Mouse (Mus musculus) adrenal gland (tissue): ENCODE results near the gene Usp50.

Experiments
- intact Hi-C: fragments of 180-260 bp; cut with DNase I; formaldehyde crosslinking; loops from one replicate; pipeline ENCODE4 v1.15.1; 2025

The Usp50 gene

DNA sequence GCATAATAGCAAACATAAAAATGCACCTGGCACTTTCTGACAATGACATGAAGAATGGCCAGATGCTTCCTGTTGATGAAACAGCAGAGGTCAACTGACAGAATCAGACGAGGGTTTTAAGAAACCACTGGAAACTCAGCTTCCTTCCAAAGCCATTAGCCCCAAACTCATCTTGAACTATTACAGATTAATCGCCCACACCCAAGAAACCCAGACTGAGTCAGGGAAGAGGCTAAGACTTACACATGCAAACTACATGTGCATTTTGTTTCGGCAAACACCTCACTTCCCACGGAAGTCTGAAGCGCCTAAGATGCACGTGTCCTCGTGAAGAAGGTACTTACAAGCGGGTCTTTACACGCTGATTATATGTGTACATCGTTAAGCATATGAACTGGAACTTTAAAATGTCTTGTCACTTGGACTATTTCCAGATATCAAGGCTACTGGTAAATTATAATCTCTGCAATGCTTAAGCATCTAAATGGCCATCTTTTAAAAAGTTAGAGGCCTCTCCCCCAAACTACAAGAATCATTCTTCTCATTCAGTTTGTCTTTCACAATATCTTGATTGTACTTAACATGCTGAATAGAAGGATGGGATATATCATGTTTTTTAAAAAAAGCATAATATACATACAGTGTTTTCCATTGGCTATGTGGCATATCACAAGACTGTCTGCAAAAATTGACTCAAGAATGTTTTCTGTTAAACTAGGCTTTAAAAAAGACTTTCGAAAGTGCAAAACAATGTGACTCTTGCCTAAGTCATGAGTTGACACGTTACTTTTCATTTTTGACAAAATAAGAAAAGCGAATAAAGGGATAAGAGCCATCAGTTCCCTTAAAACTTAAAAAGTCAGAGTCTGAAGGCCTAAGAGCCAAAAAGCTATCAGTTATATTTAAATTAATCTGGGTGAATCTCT is 109.7 kb downstream of the Usp50 start:
- intact Hi-C loops: loop anchor here (2.0 kb wide), 1 partner anchor 33 kb away; the partner anchor contains the start of gene Usp8

DNA sequence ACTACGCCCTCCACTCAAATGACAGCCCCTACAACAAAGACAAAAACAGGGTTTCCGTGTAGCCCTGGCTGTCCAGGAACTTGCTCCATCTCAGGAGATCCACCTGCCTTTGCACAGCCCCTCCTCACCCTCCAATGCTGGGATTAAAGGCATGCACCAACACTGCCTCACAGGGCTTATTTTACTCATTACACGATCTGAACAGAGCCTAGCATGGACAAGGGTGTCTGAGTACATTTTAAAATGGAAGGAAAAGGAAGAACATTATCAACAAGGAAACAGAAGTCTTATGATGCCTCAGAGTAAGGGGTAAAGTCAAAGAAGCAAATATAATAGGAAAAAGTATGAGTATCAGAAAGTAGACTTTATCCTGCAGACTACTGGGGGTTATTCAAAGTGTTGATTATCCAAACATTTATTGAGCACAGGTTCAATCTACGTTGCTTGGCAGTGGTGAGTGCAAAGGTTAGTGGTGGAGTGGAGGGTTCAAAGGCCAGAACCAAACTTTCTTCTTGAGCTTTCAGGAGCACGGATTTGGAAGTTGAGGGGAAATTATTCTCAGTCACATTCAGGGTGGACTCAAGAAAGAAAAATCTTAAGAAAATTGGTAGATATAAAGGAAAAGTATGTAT is 114.5 kb downstream of the Usp50 start:
- intact Hi-C loops: no loop called here

DNA sequence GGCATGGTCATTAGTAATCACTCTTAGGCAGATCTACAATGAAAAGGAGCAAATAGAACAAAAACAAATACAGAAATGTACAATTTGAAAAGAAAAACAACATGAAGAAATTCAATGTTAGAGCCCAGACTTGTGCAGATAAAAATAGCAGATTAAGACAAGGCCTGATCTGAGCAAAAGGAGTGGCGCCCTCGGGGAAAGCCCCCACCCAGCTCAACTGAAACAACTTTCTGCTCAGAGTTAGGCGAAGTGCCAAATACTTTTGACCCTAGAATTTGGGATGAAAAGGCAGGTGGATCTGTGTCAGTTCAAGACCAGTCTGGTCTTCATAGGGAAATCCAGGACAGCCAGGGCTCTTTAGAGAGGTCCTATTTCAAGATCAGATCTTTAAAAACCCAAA is 117.3 kb downstream of the Usp50 start:
- intact Hi-C loops: loop anchor here (2.0 kb wide), 1 partner anchor 63 kb away; no protein-coding TSS in a partner anchor

- intact Hi-C loops: no loop called here
Observed at GRCm38 (mm10) chr2:126663481-126663880, 119.8 kb downstream of the Usp50 start.
